ENCODE assay signal across 11 mouse cellular contexts in genomic region chr8:84770100-84770953, GRCm38 (mm10). TPM values are rescaled to one million over a fixed set of nuclear protein-coding genes. Genes with fewer than 3 reads are reported as not detected.
DNase-seq lines count a peak whose midpoint lies in the region; ATAC-seq and TF ChIP-seq lines count a peak whose summit lies in the region.
"Had no signal": no experiment of that assay in that cellular context is flagged by ENCODE, and none has a peak within 500 bp of the region (broad histone marks: within the 10 kb centered on the region; RNA-seq: fewer than 3 reads in every experiment).

No protein-coding gene starts in this region.

- TF ChIP-seq CTCF in embryonic fibroblast, embryonic 13.5 days (IDR thresholded peaks at IDR 0.05; ENCODE audit: borderline replicate concordance, insufficient read depth, low read length) = no peak
- TF ChIP-seq CTCF in midbrain, postnatal 0 days (IDR thresholded peaks at IDR 0.05) = no peak

- no peak overlapping the region for H3K27ac ChIP-seq in kidney, embryonic 15.5 days
- no peak overlapping the region for H3K27ac ChIP-seq in embryonic fibroblast, embryonic 13.5 days (ENCODE audit: insufficient read depth, low read length)
- no peak overlapping the region for H3K27ac ChIP-seq in midbrain, postnatal 0 days (ENCODE audit: low read depth, low read length)

- H3K4me3 ChIP-seq in kidney, embryonic 15.5 days (replicated peaks) = no peak overlapping the region
- H3K4me3 ChIP-seq in embryonic fibroblast, embryonic 13.5 days (ENCODE audit: insufficient read depth, low read length) = peak overlapping the region; percentile 18
- H3K4me3 ChIP-seq in midbrain, postnatal 0 days (ENCODE audit: low read depth, low read length) = peak overlapping the region; percentile 30
- H3K4me3 ChIP-seq: erythroblast, embryonic 14.5 days; megakaryocyte, embryonic 14.5 days had no signal

- TF ChIP-seq POLR2A in embryonic fibroblast, embryonic 13.5 days (IDR thresholded peaks at IDR 0.05; ENCODE audit: low read depth, low read length) = no peak

- peaks cover 64% of the 10 kb centered on the region for H3K4me1 ChIP-seq in kidney, embryonic 15.5 days
- H3K4me1 ChIP-seq in embryonic fibroblast, embryonic 13.5 days (ENCODE audit: control insufficient read depth, insufficient read depth, low read length) = peaks cover 7% of the 10 kb centered on the region; the same call in 1 of the 2 replicates
- peaks cover 9% of the 10 kb centered on the region; the same call in 1 of the 2 replicates for H3K4me1 ChIP-seq in midbrain, postnatal 0 days (ENCODE audit: insufficient read depth, low read length)

- no peak overlapping the region for H3K9ac ChIP-seq in kidney, embryonic 15.5 days
- H3K9ac ChIP-seq in midbrain, postnatal 0 days (replicated peaks; ENCODE audit: low read length, poor library complexity, severe bottlenecking) = no peak overlapping the region

- peaks cover 96% of the 10 kb centered on the region for H3K27me3 ChIP-seq in kidney, embryonic 15.5 days
- peaks cover 21% of the 10 kb centered on the region; the same call in 1 of the 2 replicates for H3K27me3 ChIP-seq in midbrain, postnatal 0 days (ENCODE audit: insufficient read depth, low read length)

- WGBS in kidney, embryonic 15.5 days = 34% methylated on average over 12 of the region's 12 CpGs
- 21% methylated on average over 12 of the region's 12 CpGs for WGBS in large intestine, adult 2 months
- 42% methylated on average over 12 of the region's 12 CpGs for WGBS in midbrain, postnatal 0 days

- no peak for ATAC-seq in kidney, embryonic 15.5 days (replicated peaks; ENCODE audit: low FRiP score)
- no peak for ATAC-seq in midbrain, postnatal 0 days (ENCODE audit: low FRiP score)
- ATAC-seq: activated CD4-positive, CD25-positive, alpha-beta regulatory T cell, adult 4 months had no signal

- 0 out of 2 replicates have a peak, but pooled peaks cover 6% of the 10 kb centered on the region for H3K36me3 ChIP-seq in kidney, embryonic 15.5 days
- H3K36me3 ChIP-seq in midbrain, postnatal 0 days (ENCODE audit: insufficient read depth, low read length) = no peaks in the 10 kb centered on the region

- no peak for DNase-seq in kidney, adult 9 months
- DNase-seq in large intestine, adult 2 months (ENCODE audit: low read depth, low spot score) = peak; percentile 76
- no peak for DNase-seq in midbrain, postnatal 0 days (ENCODE audit: low spot score)
- no peak for DNase-seq in thymus, postnatal 25 days
- no peak for DNase-seq in spleen, postnatal 14 days (ENCODE audit: low spot score in 2 of 2)
- DNase-seq in frontal cortex, adult 2 months (ENCODE audit: extremely low spot score in 1 of 2, low spot score in 1 of 2) = no peak

- H3K9me3 ChIP-seq in kidney, embryonic 15.5 days (replicated peaks) = no peaks in the 10 kb centered on the region
- no peaks in the 10 kb centered on the region for H3K9me3 ChIP-seq in midbrain, postnatal 0 days (ENCODE audit: low read length)
- H3K9me3 ChIP-seq: megakaryocyte, embryonic 14.5 days had no signal

- peak overlapping the region; percentile 51; the same call in 1 of the 2 replicates for H3K4me2 ChIP-seq in kidney, embryonic 15.5 days
- H3K4me2 ChIP-seq in midbrain, postnatal 0 days (ENCODE audit: low read depth, low read length, poor library complexity, severe bottlenecking) = peak overlapping the region; percentile 54

RNA-seq across cellular contexts. Expression of gene Nfix, which starts 29.8 kb away (rescaled TPM):
- polyA plus RNA-seq in kidney, embryonic 15.5 days (2015; fragmentation: Nextera tagmentation; extraction: Ambion mirVana) = 14.2 and 15.5 TPM in 2 replicates
- 173 and 236 TPM in 2 replicates for polyA plus RNA-seq in embryonic fibroblast, embryonic 13.5 days (2011; ENCODE audit: insufficient read length, low read depth, missing spikeins)
- polyA plus RNA-seq in large intestine, adult 2 months (2012; rRNA removed) = 14.5 and 15.4 TPM in 2 replicates
- total RNA-seq in midbrain, postnatal 0 days (2014; rRNA removed) = 40.1 and 62.5 TPM in 2 replicates
- 41.7 and 53.7 TPM in 2 replicates for polyA plus RNA-seq in midbrain, postnatal 0 days (2015; fragmentation: Nextera tagmentation; extraction: Ambion mirVana)
- 51.3 and 61.3 TPM in 2 replicates for polyA plus RNA-seq in frontal cortex, adult 2 months (2012; rRNA removed)

RNA-seq across cellular contexts. Expression of gene G430095P16Rik, which starts 47.5 kb away (rescaled TPM):
- 1.9 and 2.3 TPM in 2 replicates for polyA plus RNA-seq in kidney, embryonic 15.5 days (2015; fragmentation: Nextera tagmentation; extraction: Ambion mirVana)
- 0.74 TPM in 1 of 2 replicates, not detected in the other for polyA plus RNA-seq in embryonic fibroblast, embryonic 13.5 days (2011; ENCODE audit: insufficient read length, low read depth, missing spikeins)
- 0.12 and 0.18 TPM in 2 replicates for polyA plus RNA-seq in large intestine, adult 2 months (2012; rRNA removed)
- not detected in 2 replicates for total RNA-seq in midbrain, postnatal 0 days (2014; rRNA removed)
- polyA plus RNA-seq in midbrain, postnatal 0 days (2015; fragmentation: Nextera tagmentation; extraction: Ambion mirVana) = 0.39 and 0.71 TPM in 2 replicates
- 0.36 TPM in 1 of 2 replicates, not detected in the other for polyA plus RNA-seq in frontal cortex, adult 2 months (2012; rRNA removed)

RNA-seq across cellular contexts. Expression of gene Dand5, which starts 52.3 kb away (rescaled TPM):
- polyA plus RNA-seq in kidney, embryonic 15.5 days (2015; fragmentation: Nextera tagmentation; extraction: Ambion mirVana) = 6.3 and 7.0 TPM in 2 replicates
- polyA plus RNA-seq in embryonic fibroblast, embryonic 13.5 days (2011; ENCODE audit: insufficient read length, low read depth, missing spikeins) = 2.0 and 2.3 TPM in 2 replicates
- polyA plus RNA-seq in large intestine, adult 2 months (2012; rRNA removed) = 1.9 and 3.0 TPM in 2 replicates
- 7.6 and 7.7 TPM in 2 replicates for total RNA-seq in midbrain, postnatal 0 days (2014; rRNA removed)
- polyA plus RNA-seq in midbrain, postnatal 0 days (2015; fragmentation: Nextera tagmentation; extraction: Ambion mirVana) = 12.6 and 14.5 TPM in 2 replicates
- polyA plus RNA-seq in frontal cortex, adult 2 months (2012; rRNA removed) = 14.6 and 15.5 TPM in 2 replicates
